Comparison of ENCODE assay signal across 8 mouse cellular contexts in genomic region chr6:83120930-83121862, GRCm38 (mm10). TPM values are rescaled to one million over a fixed set of nuclear protein-coding genes. Genes with fewer than 3 reads are reported as not detected.
A peak's percentile ranks its signal among the peaks of the same experiment; 100 is the strongest.
DNase-seq lines count a peak whose midpoint lies in the region; ATAC-seq and TF ChIP-seq lines count a peak whose summit lies in the region.

Gene Wbp1, minus strand, starts transcription at chr6:83121559.

- TF ChIP-seq POLR2A in testis, adult 2 months (IDR thresholded peaks at IDR 0.05; ENCODE audit: control insufficient read depth, low read depth, low read length), result peak; percentile 62; the same call in 1 of the 2 replicates

- no peaks in the 10 kb centered on the region for H3K27me3 ChIP-seq in E14TG2a.4 (ENCODE audit: insufficient read depth, low read length)
- H3K27me3 ChIP-seq in forebrain, embryonic 12.5 days, result no peaks in the 10 kb centered on the region
- no peaks in the 10 kb centered on the region for H3K27me3 ChIP-seq in heart, postnatal 0 days (ENCODE audit: control insufficient read depth, insufficient read depth, low read length)
- no peaks in the 10 kb centered on the region for H3K27me3 ChIP-seq in liver, embryonic 16.5 days (ENCODE audit: control insufficient read depth, insufficient read depth, low read depth, low read length)
- no peaks in the 10 kb centered on the region for H3K27me3 ChIP-seq in neural tube, embryonic 13.5 days
- no peaks in the 10 kb centered on the region for H3K27me3 ChIP-seq in testis, adult 2 months (ENCODE audit: control insufficient read depth, insufficient read depth, low read length)

- H3K27ac ChIP-seq in forebrain, embryonic 12.5 days, result peak within 1 kb of the TSS; percentile 99
- H3K27ac ChIP-seq in heart, postnatal 0 days (ENCODE audit: low read depth), result peak within 1 kb of the TSS; percentile 85
- H3K27ac ChIP-seq in liver, embryonic 16.5 days (ENCODE audit: low read length), result peak within 1 kb of the TSS; percentile 96
- H3K27ac ChIP-seq in neural tube, embryonic 13.5 days (replicated peaks), result peak within 1 kb of the TSS; percentile 100
- peak within 1 kb of the TSS; percentile 79 for H3K27ac ChIP-seq in testis, adult 2 months (ENCODE audit: control insufficient read depth, insufficient read depth, low read depth, low read length)

- H3K4me1 ChIP-seq in E14TG2a.4 (replicated peaks; ENCODE audit: low read depth, low read length), result peaks cover 76% of the 10 kb centered on the region
- peaks cover 60% of the 10 kb centered on the region for H3K4me1 ChIP-seq in forebrain, embryonic 12.5 days
- peaks cover 22% of the 10 kb centered on the region for H3K4me1 ChIP-seq in heart, postnatal 0 days (ENCODE audit: control insufficient read depth, insufficient read depth)
- peaks cover 45% of the 10 kb centered on the region for H3K4me1 ChIP-seq in liver, embryonic 16.5 days (ENCODE audit: control insufficient read depth, low read depth, low read length)
- peaks cover 77% of the 10 kb centered on the region for H3K4me1 ChIP-seq in neural tube, embryonic 13.5 days (replicated peaks)
- H3K4me1 ChIP-seq in testis, adult 2 months (ENCODE audit: control insufficient read depth, insufficient read depth, low read length), result peaks cover 23% of the 10 kb centered on the region

- DNase-seq in c-Kit-positive CD71-positive TER-119-positive erythroid progenitor cells, embryonic 14.5 days (ENCODE audit: low spot score), result peak; percentile 97
- DNase-seq in heart, postnatal 0 days (ENCODE audit: low spot score), result peak; percentile 99
- DNase-seq in kidney, postnatal 4 days, result peak; percentile 88 to 94

- H3K4me3 ChIP-seq in E14TG2a.4 (replicated peaks; ENCODE audit: low read length), result peak within 1 kb of the TSS; percentile 91
- peak within 1 kb of the TSS; percentile 79 for H3K4me3 ChIP-seq in forebrain, embryonic 12.5 days (replicated peaks)
- H3K4me3 ChIP-seq in heart, postnatal 0 days (ENCODE audit: low read depth, low read length), result peak within 1 kb of the TSS; percentile 60
- H3K4me3 ChIP-seq in liver, embryonic 16.5 days (ENCODE audit: low read depth, low read length), result peak within 1 kb of the TSS; percentile 77
- H3K4me3 ChIP-seq in neural tube, embryonic 13.5 days, result peak within 1 kb of the TSS; percentile 64
- H3K4me3 ChIP-seq in testis, adult 2 months (ENCODE audit: control insufficient read depth, low read depth, low read length), result peak within 1 kb of the TSS; percentile 91

- TF ChIP-seq EP300 in heart, postnatal 0 days (IDR thresholded peaks at IDR 0.05; ENCODE audit: low read depth), result peak; percentile 85; the same call in 1 of the 2 replicates

- no peak for TF ChIP-seq CTCF in E14TG2a.4 (conservative IDR thresholded peaks at IDR 0.05; ENCODE audit: low read length)
- TF ChIP-seq CTCF in heart, postnatal 0 days (IDR thresholded peaks at IDR 0.05; ENCODE audit: low read depth), result no peak
- TF ChIP-seq CTCF in testis, adult 2 months (IDR thresholded peaks at IDR 0.05; ENCODE audit: control insufficient read depth, insufficient read depth, insufficient replicate concordance, low read depth, low read length), result no peak

- H3K9me3 ChIP-seq in E14TG2a.4 (ENCODE audit: low read length), result no peaks in the 10 kb centered on the region
- no peaks in the 10 kb centered on the region for H3K9me3 ChIP-seq in forebrain, embryonic 12.5 days
- H3K9me3 ChIP-seq in heart, postnatal 0 days (replicated peaks; ENCODE audit: control insufficient read depth, low read length), result no peaks in the 10 kb centered on the region
- H3K9me3 ChIP-seq in liver, embryonic 16.5 days (replicated peaks; ENCODE audit: control insufficient read depth, low read length), result no peaks in the 10 kb centered on the region
- no peaks in the 10 kb centered on the region for H3K9me3 ChIP-seq in neural tube, embryonic 13.5 days

- under 1% methylated on average over 35 of the region's 38 CpGs for WGBS in forebrain, embryonic 12.5 days
- under 1% methylated on average over 38 of the region's 38 CpGs for WGBS in heart, postnatal 0 days
- under 1% methylated on average over 38 of the region's 38 CpGs for WGBS in liver, embryonic 16.5 days (ENCODE audit: insufficient replicate concordance)
- WGBS in neural tube, embryonic 13.5 days, result under 1% methylated on average over 38 of the region's 38 CpGs

- H3K9ac ChIP-seq in forebrain, embryonic 12.5 days, result peak within 1 kb of the TSS; percentile 88
- H3K9ac ChIP-seq in heart, postnatal 0 days (replicated peaks; ENCODE audit: low read depth, low read length), result peak within 1 kb of the TSS; percentile 72
- peak within 1 kb of the TSS; percentile 91 for H3K9ac ChIP-seq in liver, embryonic 16.5 days (ENCODE audit: low read depth, low read length)
- peak within 1 kb of the TSS; percentile 91 for H3K9ac ChIP-seq in neural tube, embryonic 13.5 days

- peak within 1 kb of the TSS; percentile 94 for H3K4me2 ChIP-seq in forebrain, embryonic 12.5 days
- H3K4me2 ChIP-seq in heart, postnatal 0 days (ENCODE audit: low read depth, low read length), result peak within 1 kb of the TSS; percentile 96
- H3K4me2 ChIP-seq in liver, embryonic 16.5 days (ENCODE audit: low read depth, low read length), result peak within 1 kb of the TSS; percentile 99
- peak within 1 kb of the TSS; percentile 78 for H3K4me2 ChIP-seq in neural tube, embryonic 13.5 days

- ATAC-seq in forebrain, embryonic 12.5 days (ENCODE audit: low FRiP score), result peak; percentile 94
- ATAC-seq in heart, postnatal 0 days (ENCODE audit: insufficient read depth, low read depth), result peak; percentile 95
- peak; percentile 93 for ATAC-seq in liver, embryonic 16.5 days (ENCODE audit: low read depth)
- ATAC-seq in neural tube, embryonic 13.5 days (ENCODE audit: low read depth), result peak; percentile 94

- H3K36me3 ChIP-seq in E14TG2a.4 (ENCODE audit: insufficient read depth, low read length), result peaks cover 48% of the 10 kb centered on the region
- H3K36me3 ChIP-seq in forebrain, embryonic 12.5 days (replicated peaks), result peaks cover 39% of the 10 kb centered on the region
- peaks cover 15% of the 10 kb centered on the region for H3K36me3 ChIP-seq in heart, postnatal 0 days (replicated peaks; ENCODE audit: control insufficient read depth, insufficient read depth, low read length)
- peaks cover 8% of the 10 kb centered on the region; the same call in 1 of the 2 replicates for H3K36me3 ChIP-seq in liver, embryonic 16.5 days (ENCODE audit: control insufficient read depth, insufficient read depth)
- peaks cover 32% of the 10 kb centered on the region for H3K36me3 ChIP-seq in neural tube, embryonic 13.5 days
- H3K36me3 ChIP-seq in testis, adult 2 months (ENCODE audit: control insufficient read depth, insufficient read depth, low read length), result no peaks in the 10 kb centered on the region; the same call in 1 of the 2 replicates

RNA-seq across cellular contexts. Expression of gene Wbp1, which starts in this region (rescaled TPM):
- polyA plus RNA-seq in forebrain, embryonic 12.5 days (2016; fragmentation: Nextera tagmentation; extraction: Ambion mirVana), result 202 and 219 TPM in 2 replicates
- total RNA-seq in heart, postnatal 0 days (2014; rRNA removed; ENCODE audit: low replicate concordance), result 151 and 186 TPM in 2 replicates
- 97.5 and 98.1 TPM in 2 replicates for polyA plus RNA-seq in heart, postnatal 0 days (2015; fragmentation: Nextera tagmentation; extraction: Ambion mirVana)
- polyA plus RNA-seq in liver, embryonic 16.5 days (2015; fragmentation: Nextera tagmentation; extraction: Ambion mirVana), result 27.2 and 28.3 TPM in 2 replicates
- 202 and 228 TPM in 2 replicates for polyA plus RNA-seq in neural tube, embryonic 13.5 days (2015; fragmentation: Nextera tagmentation; extraction: Ambion mirVana)
- 53.0 and 63.3 TPM in 2 replicates for polyA plus RNA-seq in testis, adult 2 months (2012; rRNA removed)

Comparison
In these comparisons a context has a peak if more than half of its experiments do, and no peak if none do; other contexts are left out.
1. Peak in every context shown above with its lines: DNase-seq, ATAC-seq, H3K4me3 ChIP-seq and H3K27ac ChIP-seq.